Mouse (Mus musculus) ES-E14 (cell line): ENCODE measurements at regions not wholly inside any gene's neighbourhood (a gene's known extent, or its start where the extent isn't known, plus 50 kb on each side); places are given as distances from the start of the nearest gene placed in this dataset.

Experiments used
- DNase-seq: peaks from one replicate; pipeline ENCODE4 v3.0.0-alpha.2; 2013; ENCODE audit warnings: low read depth, low spot score
- H3K27ac ChIP-seq: 2 replicates; pipeline ENCODE4 v1.5.1; 2012; ENCODE audit warnings: low read depth, mild to moderate bottlenecking, low read length, moderate library complexity, mixed read lengths; ENCODE audit not compliant: poor library complexity, insufficient read depth, severe bottlenecking
- H3K36me3 ChIP-seq: 2 replicates; pipeline ENCODE4 v1.6.1; 2012; ENCODE audit warnings: mild to moderate bottlenecking, low read length, moderate library complexity, mixed read lengths; ENCODE audit not compliant: control insufficient read depth, poor library complexity, insufficient read depth, severe bottlenecking
- H3K4me1 ChIP-seq, 2 experiments: fragments of 150-350 bp in 1 of 2; sonication (generic) in 1 of 2; 2 replicates each; pipeline ENCODE4 v1.6.1; 2012; ENCODE audit warnings: low read length in 2 of 2, mild to moderate bottlenecking in 1 of 2, mixed read lengths in 1 of 2; ENCODE audit not compliant: control insufficient read depth in 2 of 2, insufficient read depth in 2 of 2, poor library complexity in 1 of 2
- H3K4me3 ChIP-seq, 2 experiments: fragments of 150-350 bp in 1 of 2; sonication (generic) in 1 of 2; 2 replicates each; pipeline ENCODE4 v1.5.1; 2012; ENCODE audit warnings: low read length in 2 of 2, low read depth in 1 of 2, mild to moderate bottlenecking in 1 of 2, mixed read lengths in 1 of 2; ENCODE audit not compliant: insufficient read depth in 1 of 2, poor library complexity in 1 of 2, severe bottlenecking in 1 of 2
- H3K9ac ChIP-seq: 2 replicates; pipeline ENCODE4 v1.6.1; 2012; ENCODE audit warnings: low read depth, mild to moderate bottlenecking, low read length, mixed read lengths; ENCODE audit not compliant: poor library complexity, insufficient read depth, severe bottlenecking
- H3K9me3 ChIP-seq: fragments of 150-350 bp; sonication (generic); 2 replicates; pipeline ENCODE4 v1.6.1; 2012; ENCODE audit warnings: low read depth, mild to moderate bottlenecking, low read length; ENCODE audit not compliant: control insufficient read depth, insufficient read depth
- CHD2 ChIP-seq: IDR thresholded peaks from 2 replicates; pipeline ENCODE4 v1.6.1; 2014; ENCODE audit warnings: mild to moderate bottlenecking, low read depth, low read length, inconsistent platforms
- HCFC1 ChIP-seq: IDR thresholded peaks from 2 replicates; pipeline ENCODE4 v1.6.1; 2012; ENCODE audit warnings: low read length, inconsistent platforms, borderline replicate concordance; ENCODE audit not compliant: insufficient read depth
- MAFK ChIP-seq: IDR thresholded peaks from 2 replicates; pipeline ENCODE4 v1.6.1; 2014; ENCODE audit warnings: mild to moderate bottlenecking, low read depth, low read length, inconsistent platforms; ENCODE audit not compliant: insufficient read depth
- ZC3H11A ChIP-seq: IDR thresholded peaks from 2 replicates; pipeline ENCODE4 v1.6.1; 2012; ENCODE audit warnings: low read depth, mild to moderate bottlenecking, inconsistent platforms, low read length, borderline replicate concordance
- ZNF384 ChIP-seq: IDR thresholded peaks from 2 replicates; pipeline ENCODE4 v1.6.1; 2012; ENCODE audit warnings: low read depth, low read length, inconsistent platforms
- in situ Hi-C, 2 experiments: fragments of 600-800 bp; cut with MboI; formaldehyde crosslinking; loops; one replicate each; pipeline ENCODE4 v1.15.1; 2025; ENCODE audit warnings: low sequenced_read_pairs in 2 of 2, inconsistent platforms in 1 of 2; ENCODE audit not compliant: unreplicated experiment in 2 of 2

DNA sequence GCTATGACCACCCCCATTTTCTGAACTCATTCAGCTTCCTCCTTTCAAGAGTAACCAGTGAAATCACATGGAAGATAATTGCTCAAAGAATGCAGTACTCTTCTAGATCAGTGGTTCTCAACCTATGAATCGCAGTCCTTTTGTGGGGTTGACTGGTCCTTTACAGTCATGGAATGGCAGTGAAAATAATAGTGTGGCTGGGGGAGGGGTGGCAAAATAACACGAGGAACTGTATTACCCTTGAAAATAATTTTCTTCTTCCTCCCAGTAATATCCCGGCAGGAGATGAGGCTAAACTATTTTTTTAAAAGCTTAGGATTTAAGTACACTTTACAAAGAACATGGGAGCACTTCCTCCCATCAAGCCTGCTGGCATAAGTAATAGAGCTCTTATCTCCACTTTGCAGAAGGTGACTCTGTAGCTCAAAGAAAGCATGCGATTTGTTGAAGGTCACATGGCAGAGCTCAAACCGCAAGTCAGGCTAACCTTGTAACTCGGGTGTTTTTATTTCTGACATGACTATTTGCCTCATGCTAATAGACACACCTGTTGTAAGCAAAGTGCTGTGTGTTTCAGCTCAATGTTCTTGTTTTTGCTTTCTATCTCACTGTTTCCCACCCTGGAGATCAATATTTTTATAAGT, 500.8 kb upstream of the St6gal2 start:
- H3K4me3 ChIP-seq = no peak overlapping the region
- no peak for DNase-seq
- H3K9ac ChIP-seq = no peak overlapping the region
- TF ChIP-seq CHD2 (no peak), ZNF384 (no peak), HCFC1 (no peak), ZC3H11A (no peak), MAFK (no peak)
- H3K27ac ChIP-seq = no peak overlapping the region
- H3K36me3 ChIP-seq = no peaks in the 10 kb centered on the region
- H3K4me1 ChIP-seq = no peaks in the 10 kb centered on the region
- H3K9me3 ChIP-seq = no peaks in the 10 kb centered on the region
- in situ Hi-C loops = no loop called here
